Mouse (Mus musculus) ES-E14 (cell line): ENCODE measurements around the gene Rab7.

Experiments used
- CHD2 ChIP-seq: IDR thresholded peaks from 2 replicates; pipeline ENCODE4 v1.6.1; 2014; ENCODE audit warnings: mild to moderate bottlenecking, low read depth, low read length, inconsistent platforms
- MAFK ChIP-seq: IDR thresholded peaks from 2 replicates; pipeline ENCODE4 v1.6.1; 2014; ENCODE audit warnings: mild to moderate bottlenecking, low read depth, low read length, inconsistent platforms; ENCODE audit not compliant: insufficient read depth
- ZC3H11A ChIP-seq: IDR thresholded peaks from 2 replicates; pipeline ENCODE4 v1.6.1; 2012; ENCODE audit warnings: low read depth, mild to moderate bottlenecking, inconsistent platforms, low read length, borderline replicate concordance

- TF ChIP-seq CHD2 = no peak
- TF ChIP-seq MAFK = no peak
- TF ChIP-seq ZC3H11A = no peak
Measured at GRCm38 (mm10) chr6:88042336-88042735, 2.7 kb downstream of the Rab7 start.
